Mouse (Mus musculus) c-Kit-negative CD71-positive TER-119-positive erythroid progenitor cells, embryonic 14.5 days (primary cell): ENCODE results near the gene Sema6b.

Experiments
- DNase-seq: peaks from one replicate; pipeline ENCODE4 v3.0.0-alpha.2; 2013; ENCODE audit warnings: low read depth, low spot score

Sema6b gene

GRCm38 (mm10) chr17:56139858-56140595 is at the start of gene Sema6b:
Gene Sema6b, minus strand, starts transcription at chr17:56140343.
- no peak for DNase-seq

- DNase-seq, result no peak
Measured at GRCm38 (mm10) chr17:56185281-56186141, 45.4 kb upstream of the Sema6b start.

- peak; percentile 86 for DNase-seq
Measured at GRCm38 (mm10) chr17:56183658-56184103, 43.5 kb upstream of the Sema6b start, which contains the start of gene Mydgf. Gene Mydgf, minus strand, starts transcription at chr17:56183920.

- no peak for DNase-seq
Measured at GRCm38 (mm10) chr17:56182975-56183657, 43.0 kb upstream of the Sema6b start.

- DNase-seq, result no peak
Measured at GRCm38 (mm10) chr17:56175416-56175815, 35.3 kb upstream of the Sema6b start.

- DNase-seq, result no peak
Measured at GRCm38 (mm10) chr17:56173401-56174046, 33.4 kb upstream of the Sema6b start.

GRCm38 (mm10) chr17:56171881-56172280 is 31.7 kb upstream of the Sema6b start:
- DNase-seq, result no peak

GRCm38 (mm10) chr17:56171456-56171855 is 31.3 kb upstream of the Sema6b start:
- no peak for DNase-seq

- DNase-seq, result no peak
Measured at GRCm38 (mm10) chr17:56170636-56171035, 30.5 kb upstream of the Sema6b start.

- DNase-seq, result no peak
Measured at GRCm38 (mm10) chr17:56169830-56170229, 29.7 kb upstream of the Sema6b start.

- no peak for DNase-seq
Measured at GRCm38 (mm10) chr17:56165671-56166070, 25.5 kb upstream of the Sema6b start.

- no peak for DNase-seq
Measured at GRCm38 (mm10) chr17:56164510-56164909, 24.4 kb upstream of the Sema6b start.

GRCm38 (mm10) chr17:56163523-56164102 is 23.5 kb upstream of the Sema6b start:
- no peak for DNase-seq

GRCm38 (mm10) chr17:56162231-56162774 is 22.2 kb upstream of the Sema6b start, which contains the start of gene Tnfaip8l1:
Gene Tnfaip8l1, plus strand, starts transcription at chr17:56162477.
- peak; percentile 74 for DNase-seq

GRCm38 (mm10) chr17:56159729-56160128 is 19.6 kb upstream of the Sema6b start:
- DNase-seq, result no peak

- DNase-seq, result no peak
Measured at GRCm38 (mm10) chr17:56153643-56154042, 13.5 kb upstream of the Sema6b start.

GRCm38 (mm10) chr17:56149897-56150296 is 9.8 kb upstream of the Sema6b start:
- DNase-seq, result no peak

GRCm38 (mm10) chr17:56148790-56149618 is 8.9 kb upstream of the Sema6b start:
- DNase-seq, result no peak

- DNase-seq, result no peak
Measured at GRCm38 (mm10) chr17:56148280-56148679, 8.1 kb upstream of the Sema6b start.

GRCm38 (mm10) chr17:56147420-56147819 is 7.3 kb upstream of the Sema6b start:
- DNase-seq, result no peak
